Mouse (Mus musculus) kidney, postnatal 25 days (tissue): ENCODE results near the gene 4931406P16Rik.

Experiments
- DNase-seq, 2 experiments: peaks; one replicate each; pipeline ENCODE4 v3.0.0; 2021; ENCODE audit warnings: mixed read lengths in 2 of 2

The 4931406P16Rik gene

GRCm38 (mm10) chr7:34242176-34242575 lies 71.2 kb downstream of the 4931406P16Rik start:
- peak in 1 of 2 experiments; percentile 30 for DNase-seq

- DNase-seq: no peak
Observed at GRCm38 (mm10) chr7:34238086-34238485, 75.3 kb downstream of the 4931406P16Rik start.

GRCm38 (mm10) chr7:34235602-34236001 lies 77.7 kb downstream of the 4931406P16Rik start:
- DNase-seq: peak in 1 of 2 experiments; percentile 18

- DNase-seq: peak in 1 of 2 experiments; percentile 24
Observed at GRCm38 (mm10) chr7:34234610-34235561, 78.5 kb downstream of the 4931406P16Rik start.

GRCm38 (mm10) chr7:34233909-34234609 lies 79.3 kb downstream of the 4931406P16Rik start:
- peak; percentile 99 to 100 for DNase-seq

GRCm38 (mm10) chr7:34232785-34233725 lies 80.3 kb downstream of the 4931406P16Rik start:
- peak in 1 of 2 experiments; percentile 22 for DNase-seq

GRCm38 (mm10) chr7:34230116-34230515 lies 83.2 kb downstream of the 4931406P16Rik start, which contains the start of gene Gpi1:
TSS of gene Gpi1 (minus strand) at chr7:34230336.
- peak; percentile 87 to 95 for DNase-seq

GRCm38 (mm10) chr7:34229691-34230111 lies 83.7 kb downstream of the 4931406P16Rik start:
- peak; percentile 50 to 67 for DNase-seq

- no peak for DNase-seq
Observed at GRCm38 (mm10) chr7:34229153-34229552, 84.2 kb downstream of the 4931406P16Rik start.

GRCm38 (mm10) chr7:34228641-34229040 lies 84.7 kb downstream of the 4931406P16Rik start:
- DNase-seq: no peak

- no peak for DNase-seq
Observed at GRCm38 (mm10) chr7:34226846-34227245, 86.5 kb downstream of the 4931406P16Rik start.

- peak; percentile 43 to 68 for DNase-seq
Observed at GRCm38 (mm10) chr7:34226086-34226485, 87.3 kb downstream of the 4931406P16Rik start.

- no peak for DNase-seq
Observed at GRCm38 (mm10) chr7:34224308-34224707, 89.0 kb downstream of the 4931406P16Rik start.

GRCm38 (mm10) chr7:34222340-34222739 lies 91.0 kb downstream of the 4931406P16Rik start:
- no peak for DNase-seq

- no peak for DNase-seq
Observed at GRCm38 (mm10) chr7:34221594-34222250, 91.6 kb downstream of the 4931406P16Rik start.

GRCm38 (mm10) chr7:34218496-34218895 lies 94.9 kb downstream of the 4931406P16Rik start:
- DNase-seq: no peak

GRCm38 (mm10) chr7:34216474-34216873 lies 96.9 kb downstream of the 4931406P16Rik start:
- DNase-seq: no peak

GRCm38 (mm10) chr7:34215481-34215880 lies 97.9 kb downstream of the 4931406P16Rik start:
- no peak for DNase-seq

- DNase-seq: no peak
Observed at GRCm38 (mm10) chr7:34214644-34215043, 98.7 kb downstream of the 4931406P16Rik start.

GRCm38 (mm10) chr7:34213281-34213680 lies 100.1 kb downstream of the 4931406P16Rik start:
- DNase-seq: no peak

GRCm38 (mm10) chr7:34208027-34208745 lies 105.2 kb downstream of the 4931406P16Rik start:
- no peak for DNase-seq
